Mouse (Mus musculus) megakaryocyte, embryonic 14.5 days (primary cell): ENCODE measurements around the gene Dstn. TPM values are rescaled to one million over a fixed set of nuclear protein-coding genes. Genes with fewer than 3 reads are reported as not detected.

Source experiments
- H3K27me3 ChIP-seq: replicated peaks from 2 replicates; pipeline ENCODE3; 2012; ENCODE audit warnings: inconsistent platforms
- H3K36me3 ChIP-seq: replicated peaks from 2 replicates; pipeline ENCODE3; 2012; ENCODE audit warnings: low read length, inconsistent platforms, mixed read lengths
- H3K4me1 ChIP-seq: 2 replicates; pipeline ENCODE4 v1.6.1; 2012; ENCODE audit warnings: inconsistent platforms
- H3K4me3 ChIP-seq: replicated peaks from 2 replicates; pipeline ENCODE3; 2012; ENCODE audit warnings: moderate library complexity, mild to moderate bottlenecking, inconsistent platforms
- H3K9me3 ChIP-seq: 2 replicates; pipeline ENCODE4 v1.6.1; 2012; ENCODE audit warnings: inconsistent platforms
- FLI1 ChIP-seq: IDR thresholded peaks from 2 replicates; pipeline ENCODE4 v1.6.1; 2012; ENCODE audit warnings: low read length, inconsistent platforms, mixed read lengths
- GATA1 ChIP-seq: IDR thresholded peaks from 3 replicates; pipeline ENCODE4 v1.6.1; 2012; ENCODE audit warnings: mixed read lengths, low read length, inconsistent platforms, borderline replicate concordance
- polyA plus RNA-seq: library from polyadenylated mRNA; stranded (reverse); fragments of >175 nt; gene quantifications from 2 replicates; pipeline ENCODE4 v1.2.3, GENCODE M21; 2012; ENCODE audit warnings: low replicate concordance; ENCODE audit not compliant: insufficient read depth

Dstn gene
- polyA plus RNA-seq, 1 experiment = 18.3 TPM

DNA sequence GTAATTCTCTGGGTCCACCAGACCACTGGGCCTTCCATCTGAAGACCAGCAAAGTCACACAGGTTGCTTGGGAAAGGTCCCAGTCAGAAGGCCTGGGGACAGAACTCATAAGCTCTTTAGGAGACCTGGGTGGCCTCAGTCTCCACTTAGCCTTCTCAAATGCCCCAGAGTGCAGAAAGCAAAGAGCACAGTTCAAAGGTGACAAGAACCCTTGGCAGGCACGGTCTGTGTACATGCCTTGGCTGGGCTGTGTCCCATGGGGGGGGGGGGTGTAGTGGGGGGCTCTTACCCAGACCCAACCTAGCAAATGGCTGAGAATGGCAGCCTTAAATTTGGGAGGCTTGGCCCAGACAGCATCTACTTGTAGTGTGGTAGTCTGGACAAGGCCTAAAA is 35.9 kb downstream of the Dstn start:
- Histone ChIP-seq H3K4me1 (peaks cover 28% of the 10 kb centered on the region), H3K9me3 (no peaks in the 10 kb centered on the region), H3K4me3 (no peak overlapping the region), H3K27me3 (no peaks in the 10 kb centered on the region), H3K36me3 (peaks cover 100% of the 10 kb centered on the region)
- TF ChIP-seq GATA1 (no peak), FLI1 (no peak)

- Histone ChIP-seq H3K36me3 (peaks cover 100% of the 10 kb centered on the region), H3K9me3 (no peaks in the 10 kb centered on the region), H3K4me1 (peaks cover 26% of the 10 kb centered on the region), H3K27me3 (no peaks in the 10 kb centered on the region), H3K4me3 (no peak overlapping the region)
- TF ChIP-seq GATA1 (no peak), FLI1 (no peak)
These were observed 36.6 kb downstream of the Dstn start for GRCm38 (mm10) chr2:143951546-143952315.

DNA sequence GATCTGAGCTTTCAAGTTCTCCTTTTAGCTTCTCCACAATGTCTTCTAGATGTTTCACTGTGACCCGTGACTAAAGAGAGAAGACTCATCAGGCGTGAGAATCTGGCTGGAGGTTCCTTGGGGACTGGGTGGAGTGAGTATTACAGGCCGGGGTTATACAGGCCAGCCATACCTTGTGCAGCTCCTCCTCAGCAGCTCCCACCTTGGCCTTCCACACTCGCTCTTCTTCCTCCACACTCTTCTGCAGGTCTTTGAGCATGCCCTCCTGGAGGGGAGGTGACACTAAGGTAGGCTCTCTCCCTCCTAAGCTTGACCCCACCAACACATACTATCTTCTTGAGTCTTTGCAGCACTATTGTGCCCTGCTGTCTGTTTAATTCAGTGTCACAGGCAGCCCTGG is 38.8 kb downstream of the Dstn start:
- Histone ChIP-seq H3K9me3 (no peaks in the 10 kb centered on the region), H3K4me1 (peaks cover 30% of the 10 kb centered on the region), H3K36me3 (peaks cover 93% of the 10 kb centered on the region), H3K27me3 (no peaks in the 10 kb centered on the region), H3K4me3 (no peak overlapping the region)
- TF ChIP-seq GATA1 (no peak), FLI1 (no peak)

GRCm38 (mm10) chr2:143955004-143955403 is 39.9 kb downstream of the Dstn start:
- TF ChIP-seq FLI1 (no peak), GATA1 (no peak)

GRCm38 (mm10) chr2:143955746-143956145 is 40.6 kb downstream of the Dstn start:
- H3K36me3 ChIP-seq = peaks cover 85% of the 10 kb centered on the region
- TF ChIP-seq GATA1 (no peak), FLI1 (no peak)
- no peak overlapping the region for H3K4me3 ChIP-seq
- no peaks in the 10 kb centered on the region for H3K9me3 ChIP-seq
- peaks cover 30% of the 10 kb centered on the region for H3K4me1 ChIP-seq
- no peaks in the 10 kb centered on the region for H3K27me3 ChIP-seq

More at GRCm38 (mm10) chr2:143955004-143955403, 39.9 kb downstream of the Dstn start:
- Histone ChIP-seq H3K4me3 (no peak overlapping the region), H3K4me1 (peaks cover 30% of the 10 kb centered on the region), H3K27me3 (no peaks in the 10 kb centered on the region), H3K36me3 (peaks cover 88% of the 10 kb centered on the region), H3K9me3 (no peaks in the 10 kb centered on the region)

GRCm38 (mm10) chr2:143962192-143962591 is 47.1 kb downstream of the Dstn start:
- H3K27me3 ChIP-seq = no peaks in the 10 kb centered on the region
- H3K36me3 ChIP-seq = peaks cover 85% of the 10 kb centered on the region
- no peaks in the 10 kb centered on the region for H3K9me3 ChIP-seq
- H3K4me3 ChIP-seq = no peak overlapping the region
- H3K4me1 ChIP-seq = peaks cover 22% of the 10 kb centered on the region
- TF ChIP-seq FLI1 (no peak), GATA1 (no peak)

DNA sequence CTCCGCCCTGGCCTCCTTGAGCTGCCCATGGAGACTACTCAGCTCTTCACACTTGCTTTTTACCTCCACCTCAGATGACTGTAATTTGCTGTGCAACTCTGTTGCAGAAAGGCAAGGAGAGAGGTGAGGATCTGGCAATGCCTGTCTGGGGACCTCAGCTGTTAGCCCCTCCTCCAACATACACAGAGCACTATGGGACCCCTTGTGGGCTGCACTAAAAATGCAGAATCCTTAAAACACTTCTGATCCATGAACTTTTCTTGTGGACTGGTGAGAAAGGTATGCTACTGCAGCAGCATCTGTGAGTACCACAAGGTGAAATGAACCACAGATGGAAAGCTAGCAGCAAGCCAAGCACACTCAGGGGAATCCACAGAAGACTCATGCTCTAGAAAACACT is 48.2 kb downstream of the Dstn start:
- H3K36me3 ChIP-seq = peaks cover 85% of the 10 kb centered on the region
- no peak overlapping the region for H3K4me3 ChIP-seq
- peaks cover 19% of the 10 kb centered on the region for H3K4me1 ChIP-seq
- no peaks in the 10 kb centered on the region for H3K9me3 ChIP-seq
- TF ChIP-seq GATA1 = no peak
- TF ChIP-seq FLI1 = no peak
- H3K27me3 ChIP-seq = no peaks in the 10 kb centered on the region

GRCm38 (mm10) chr2:143969260-143969659 is 54.1 kb downstream of the Dstn start:
- peaks cover 22% of the 10 kb centered on the region for H3K4me1 ChIP-seq
- H3K36me3 ChIP-seq = peaks cover 99% of the 10 kb centered on the region
- H3K4me3 ChIP-seq = no peak overlapping the region
- no peaks in the 10 kb centered on the region for H3K27me3 ChIP-seq
- H3K9me3 ChIP-seq = no peaks in the 10 kb centered on the region
- no peak for TF ChIP-seq FLI1
- TF ChIP-seq GATA1 = no peak

DNA sequence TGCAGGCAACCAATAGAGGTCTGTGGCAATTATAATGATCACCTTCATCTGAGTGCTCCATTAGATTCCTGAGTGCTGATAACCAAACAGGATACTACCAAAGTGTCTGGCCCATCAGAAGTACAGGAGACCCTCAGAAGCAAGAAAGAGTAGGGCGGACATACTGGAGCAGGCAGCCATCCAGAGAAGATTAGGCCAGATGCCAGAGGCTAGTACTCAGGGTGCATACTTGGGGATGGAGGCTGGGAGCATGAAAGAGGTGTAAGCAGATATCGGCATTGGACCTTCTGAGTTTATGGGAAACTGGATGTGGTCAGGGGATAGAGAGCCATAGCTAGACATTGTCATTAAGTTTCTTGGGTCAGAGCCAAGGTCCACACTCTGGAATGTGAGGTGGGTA is 55.7 kb downstream of the Dstn start:
- peaks cover 31% of the 10 kb centered on the region for H3K4me1 ChIP-seq
- peaks cover 97% of the 10 kb centered on the region for H3K36me3 ChIP-seq
- TF ChIP-seq GATA1 (no peak), FLI1 (no peak)
- no peak overlapping the region for H3K4me3 ChIP-seq
- H3K9me3 ChIP-seq = no peaks in the 10 kb centered on the region
- H3K27me3 ChIP-seq = no peaks in the 10 kb centered on the region

DNA sequence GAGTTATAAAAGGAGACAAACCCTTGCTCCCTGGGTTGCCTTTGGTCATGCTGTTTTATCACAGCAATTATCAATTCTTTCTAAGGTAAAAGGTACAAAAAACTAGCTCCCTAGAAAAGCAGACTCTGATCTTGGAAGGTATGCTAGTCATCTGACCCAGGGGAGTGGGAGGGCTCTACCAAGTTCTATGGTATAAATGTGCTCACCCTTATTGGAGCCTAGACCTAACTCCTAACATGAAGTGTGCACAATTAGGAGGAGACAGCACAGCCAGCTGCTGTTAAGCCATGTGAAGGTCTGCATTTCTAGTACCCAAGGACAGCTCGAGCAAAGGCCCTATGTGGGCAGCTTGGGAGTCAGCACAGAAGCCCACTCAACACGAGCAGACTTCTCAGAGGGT is 56.8 kb downstream of the Dstn start:
- no peaks in the 10 kb centered on the region for H3K9me3 ChIP-seq
- TF ChIP-seq FLI1 (no peak), GATA1 (no peak)
- H3K4me1 ChIP-seq = peaks cover 35% of the 10 kb centered on the region
- no peak overlapping the region for H3K4me3 ChIP-seq
- peaks cover 97% of the 10 kb centered on the region for H3K36me3 ChIP-seq
- no peaks in the 10 kb centered on the region for H3K27me3 ChIP-seq
